Mouse (Mus musculus) retina, postnatal 1 day (tissue): ENCODE data around the gene Wdr76.
"Not testable (repeated sequence)": the region's sequence is repeated elsewhere in the genome, so short reads cannot be mapped to it uniquely, and the experiment has no call there.

ENCODE experiments used
- DNase-seq: peaks from one replicate; pipeline ENCODE4 v3.0.0-alpha.2; 2012

The Wdr76 gene

GRCm38 (mm10) chr2:121505942-121506882 is at the start of gene Wdr76, which contains the start of gene Mfap1a:
Gene Wdr76 (plus strand): TSS chr2:121506723.
Gene Mfap1a (minus strand): TSS chr2:121506665.
- peak; percentile 95 for DNase-seq

DNA sequence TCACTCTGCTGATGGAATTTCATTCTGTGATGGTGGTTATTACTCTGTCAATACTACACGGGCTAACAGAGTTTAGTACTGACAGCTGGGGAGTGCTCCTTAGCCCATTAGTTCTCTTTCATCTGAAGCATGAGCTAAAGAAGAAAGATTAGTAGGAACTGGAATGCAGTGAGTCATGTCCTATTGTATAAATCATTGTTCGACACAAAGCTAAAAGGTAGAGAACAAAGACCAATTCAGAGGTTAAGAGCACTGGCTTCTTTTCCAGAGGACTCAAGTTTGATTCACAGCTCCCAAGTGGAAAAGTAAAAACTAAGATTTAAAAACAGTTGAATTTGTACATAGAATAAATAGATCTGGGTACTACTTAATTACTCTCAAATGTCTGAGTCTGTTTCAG is 46.5 kb upstream of the Wdr76 start:
- no peak for DNase-seq

DNA sequence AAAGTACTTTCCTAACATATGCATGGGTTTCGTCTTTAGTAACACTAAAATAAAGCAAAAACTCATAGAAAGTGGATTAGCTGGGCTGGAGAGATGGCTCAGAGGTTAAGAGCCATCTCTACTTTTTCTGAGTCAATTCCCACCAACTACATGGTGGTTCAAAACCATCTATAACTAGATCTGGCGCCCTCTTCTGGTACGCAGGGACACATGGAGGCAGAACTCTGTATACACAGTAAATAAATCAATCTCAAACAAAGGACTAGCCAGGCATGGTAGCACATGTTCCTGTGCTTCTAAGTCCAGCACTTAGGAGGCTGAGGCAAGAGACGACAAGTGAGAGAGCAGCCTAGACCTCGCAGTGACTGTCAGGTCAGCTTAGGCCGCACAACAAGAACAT is 37.5 kb upstream of the Wdr76 start:
- DNase-seq = not testable (repeated sequence)

- DNase-seq = not testable (repeated sequence)
These were observed 33.7 kb upstream of the Wdr76 start for GRCm38 (mm10) chr2:121472783-121473182.

DNA sequence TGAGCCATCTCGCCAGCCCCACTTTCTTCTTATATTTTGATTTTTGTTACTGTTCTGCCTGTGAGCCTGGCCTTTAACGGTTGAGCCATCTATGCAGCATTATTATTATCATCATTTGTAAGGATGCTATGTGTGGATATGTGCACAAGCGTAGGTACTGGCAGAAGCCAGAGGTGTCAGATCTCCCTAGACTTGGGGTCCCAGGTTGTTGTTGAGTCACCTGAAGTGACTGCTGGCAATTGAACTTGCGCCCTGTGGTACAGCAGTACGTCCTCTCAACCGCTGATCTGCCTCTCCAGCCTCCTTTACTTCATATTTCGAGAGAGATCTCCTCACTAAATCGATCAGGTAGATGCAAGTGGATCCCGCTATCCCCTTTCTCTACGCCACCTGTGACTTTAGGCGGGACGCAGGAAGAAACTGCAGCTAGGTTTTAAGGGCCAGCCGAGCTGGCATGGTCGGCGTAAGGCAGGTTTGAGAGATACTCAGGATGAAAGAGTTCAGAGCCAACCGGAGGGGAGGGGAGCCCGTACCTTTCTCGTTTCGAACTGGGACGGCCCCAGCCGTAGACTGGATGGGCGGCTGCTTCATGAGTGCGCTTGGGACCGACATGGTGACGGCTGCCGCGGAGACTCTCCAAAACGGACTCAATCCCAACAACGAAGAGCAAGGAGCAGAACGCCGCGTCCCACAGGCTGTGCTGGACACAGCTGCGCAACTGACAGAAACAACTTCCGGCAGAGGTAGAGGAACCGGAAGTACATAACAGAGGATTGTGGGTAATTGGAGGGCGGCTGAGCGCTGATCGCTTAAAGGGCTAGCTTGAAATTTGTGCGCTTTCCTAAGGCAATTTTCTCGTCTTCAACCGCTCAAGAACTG is 33.0 kb upstream of the Wdr76 start, which contains the start of gene Mfap1b:
Gene Mfap1b (minus strand): TSS at position 767 of the 879 bp plus-strand sequence.
- DNase-seq = peak; percentile 95

GRCm38 (mm10) chr2:121474180-121474535 is 32.4 kb upstream of the Wdr76 start:
- no peak for DNase-seq

GRCm38 (mm10) chr2:121475306-121475705 is 31.2 kb upstream of the Wdr76 start:
- not testable (repeated sequence) for DNase-seq

DNA sequence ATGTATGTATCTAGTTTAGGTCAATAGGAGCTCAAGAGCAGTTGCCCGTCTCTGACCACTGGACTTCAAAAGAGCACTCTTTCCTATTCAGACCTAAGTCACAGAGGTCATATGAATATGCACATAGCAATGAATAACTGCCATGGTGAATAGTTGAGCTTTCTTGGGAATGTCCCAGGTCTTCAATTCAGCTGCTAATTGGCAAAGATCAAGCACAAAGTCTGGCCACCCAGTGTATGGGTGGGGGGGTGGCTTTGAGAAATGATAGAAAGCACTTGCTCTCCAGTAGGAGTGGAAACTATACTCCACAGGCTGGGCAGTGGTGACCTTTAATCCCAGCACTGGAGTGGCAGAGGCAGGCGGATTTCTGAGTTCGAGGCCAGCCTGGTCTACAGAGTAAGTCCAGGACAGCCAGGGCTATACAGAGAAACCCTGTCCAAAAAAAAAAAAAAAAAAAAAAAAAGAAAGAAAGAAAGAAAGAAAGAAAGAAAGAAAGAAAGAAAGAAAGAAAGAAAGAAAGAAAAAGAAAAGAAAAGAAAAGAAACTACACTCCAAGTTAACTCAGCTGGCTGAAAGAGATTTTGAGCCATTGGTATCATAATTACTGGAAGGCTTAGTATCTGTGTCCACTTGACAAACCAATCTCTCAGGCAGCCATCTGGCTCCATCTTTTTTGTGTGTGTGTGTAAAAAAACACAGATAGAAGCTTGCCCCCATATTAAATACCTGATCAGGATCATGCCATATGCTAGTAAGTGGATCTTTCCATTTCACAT is 28.8 kb upstream of the Wdr76 start:
- DNase-seq = no peak

- DNase-seq = peak; percentile 43
These were observed 26.0 kb upstream of the Wdr76 start for GRCm38 (mm10) chr2:121480498-121480897.

GRCm38 (mm10) chr2:121480916-121481315 is 25.6 kb upstream of the Wdr76 start:
- not testable (repeated sequence) for DNase-seq

- DNase-seq = no peak
These were observed 22.9 kb upstream of the Wdr76 start for GRCm38 (mm10) chr2:121483576-121483975.

DNA sequence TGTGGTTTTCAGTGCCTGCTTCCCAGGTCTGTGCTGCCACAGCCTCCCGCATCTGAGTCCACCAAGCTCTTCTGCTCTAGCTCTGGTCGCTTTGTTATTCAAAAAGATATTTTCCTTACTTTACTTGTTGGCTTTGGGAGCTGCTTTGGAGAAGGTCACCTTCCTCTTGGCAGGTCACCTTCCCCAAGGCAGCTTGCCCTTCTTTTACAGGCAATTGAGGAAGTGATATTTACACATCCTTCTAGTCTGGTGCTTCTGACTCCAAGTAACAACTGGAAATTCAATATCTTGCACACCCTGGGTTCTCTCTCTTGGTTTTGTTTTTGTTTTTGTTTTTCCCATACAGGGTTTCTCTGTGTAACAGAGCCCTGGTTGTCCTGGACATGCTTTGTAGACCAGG is 22.1 kb upstream of the Wdr76 start:
- DNase-seq = not testable (repeated sequence)

GRCm38 (mm10) chr2:121501550-121501949 is 5.0 kb upstream of the Wdr76 start:
- DNase-seq = not testable (repeated sequence)

DNA sequence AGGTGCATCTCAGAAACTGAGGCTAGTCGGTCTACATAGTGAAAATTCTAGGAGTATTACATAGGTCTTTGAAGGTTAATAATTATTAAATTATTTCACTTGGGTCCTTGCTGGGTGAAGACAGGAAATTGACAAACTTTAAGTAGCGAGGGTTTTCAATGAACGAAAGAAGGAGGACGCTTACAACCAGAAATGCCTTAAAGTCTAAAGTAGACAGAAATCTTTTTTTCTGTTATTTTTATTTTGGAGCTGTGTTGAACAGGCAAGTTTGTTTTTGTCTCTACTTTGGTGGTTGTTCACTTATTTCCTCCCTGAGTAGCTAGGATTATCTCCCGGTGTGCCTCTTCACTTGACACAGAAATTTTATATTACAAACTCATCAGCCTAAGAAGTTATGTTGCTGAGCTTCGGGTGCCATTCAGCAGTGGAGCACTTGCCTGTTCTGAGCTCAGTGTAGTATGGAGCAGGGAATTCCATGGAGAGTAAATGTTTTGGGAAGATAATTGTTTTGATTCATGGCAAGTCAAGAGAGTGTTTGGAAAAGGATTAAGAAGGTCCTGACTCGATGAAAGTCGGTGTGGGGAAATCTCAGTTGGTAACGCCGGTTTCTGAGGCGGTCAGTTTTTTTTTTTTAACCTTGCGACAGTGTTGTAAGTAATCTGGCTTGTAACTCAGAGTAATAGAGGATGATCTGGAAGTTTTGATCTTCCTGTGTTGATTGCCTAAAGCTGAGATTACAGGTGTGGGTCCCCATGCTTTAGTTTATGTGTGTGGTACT is 839 bp downstream of the Wdr76 start:
- no peak for DNase-seq

DNA sequence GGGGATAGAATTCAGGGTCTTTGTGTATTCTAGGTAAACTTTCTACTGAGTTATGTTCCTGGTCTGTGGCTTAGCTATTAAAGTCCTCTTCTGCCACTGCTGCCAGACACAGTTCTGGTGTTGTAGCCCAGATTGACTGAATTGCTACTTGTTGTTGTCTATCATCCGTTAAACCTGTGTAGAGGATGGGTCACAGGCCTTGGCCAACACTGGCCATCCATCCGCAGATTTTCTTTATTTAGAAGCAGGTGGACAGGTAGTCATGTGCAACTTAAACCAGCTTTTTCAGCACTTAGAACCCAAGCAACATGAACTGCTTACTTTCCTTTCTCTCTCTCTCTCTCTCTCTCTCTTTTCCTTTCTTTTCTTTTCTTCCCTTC is 1.4 kb downstream of the Wdr76 start:
- no peak for DNase-seq

GRCm38 (mm10) chr2:121509584-121509983 is 3.1 kb downstream of the Wdr76 start:
- DNase-seq = peak; percentile 64

DNA sequence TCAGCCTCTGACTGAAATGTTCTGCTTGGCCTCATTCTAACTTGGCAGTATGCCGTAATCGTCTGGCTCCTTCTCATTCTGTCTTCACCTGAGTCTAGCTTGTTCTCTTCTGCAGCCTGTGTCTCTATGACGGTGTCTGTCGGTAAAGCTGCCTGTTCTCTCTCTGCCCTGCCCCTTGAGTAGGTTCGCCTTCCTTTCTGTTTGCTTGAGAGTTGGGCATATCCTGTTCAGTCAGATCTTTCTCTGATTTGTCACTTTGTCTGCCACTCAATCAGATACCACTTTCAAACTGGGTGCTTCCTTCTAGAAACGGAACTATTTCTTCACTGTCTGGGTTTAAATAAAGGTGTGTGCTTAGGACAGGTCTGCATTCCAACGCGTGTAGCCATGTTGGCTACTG is 4.9 kb downstream of the Wdr76 start:
- DNase-seq = no peak

DNA sequence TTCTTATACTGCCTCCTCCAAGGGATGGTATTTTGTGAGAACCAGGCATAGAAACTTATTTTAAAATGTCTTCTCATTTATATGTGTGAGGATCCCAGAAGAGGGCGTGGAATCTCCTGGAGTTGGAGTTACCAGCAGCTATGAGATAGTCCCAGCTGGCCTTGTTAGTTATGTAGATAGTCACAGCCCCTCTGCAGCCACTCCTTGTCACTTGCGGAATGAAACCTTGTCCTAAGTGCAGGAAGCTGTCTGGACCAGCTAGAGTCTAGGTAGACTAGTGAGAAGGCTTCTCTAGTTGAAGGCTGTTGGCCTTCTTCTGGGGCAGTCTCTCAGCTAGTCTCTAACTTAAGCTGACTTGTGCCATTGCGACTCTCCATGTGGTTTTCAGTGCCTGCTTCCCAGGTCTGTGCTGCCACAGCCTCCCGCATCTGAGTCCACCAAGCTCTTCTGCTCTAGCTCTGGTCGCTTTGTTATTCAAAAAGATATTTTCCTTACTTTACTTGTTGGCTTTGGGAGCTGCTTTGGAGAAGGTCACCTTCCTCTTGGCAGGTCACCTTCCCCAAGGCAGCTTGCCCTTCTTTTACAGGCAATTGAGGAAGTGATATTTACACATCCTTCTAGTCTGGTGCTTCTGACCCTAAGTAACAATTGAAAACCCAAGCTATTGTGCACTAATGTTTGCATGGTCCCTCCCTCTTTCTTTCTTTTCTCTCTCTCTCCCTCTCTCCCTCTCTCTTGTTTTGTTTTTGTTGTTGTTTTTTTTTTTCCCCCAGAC is 6.7 kb downstream of the Wdr76 start:
- DNase-seq = not testable (repeated sequence)

- DNase-seq = no peak
These were observed 7.7 kb downstream of the Wdr76 start for GRCm38 (mm10) chr2:121514211-121514610.

DNA sequence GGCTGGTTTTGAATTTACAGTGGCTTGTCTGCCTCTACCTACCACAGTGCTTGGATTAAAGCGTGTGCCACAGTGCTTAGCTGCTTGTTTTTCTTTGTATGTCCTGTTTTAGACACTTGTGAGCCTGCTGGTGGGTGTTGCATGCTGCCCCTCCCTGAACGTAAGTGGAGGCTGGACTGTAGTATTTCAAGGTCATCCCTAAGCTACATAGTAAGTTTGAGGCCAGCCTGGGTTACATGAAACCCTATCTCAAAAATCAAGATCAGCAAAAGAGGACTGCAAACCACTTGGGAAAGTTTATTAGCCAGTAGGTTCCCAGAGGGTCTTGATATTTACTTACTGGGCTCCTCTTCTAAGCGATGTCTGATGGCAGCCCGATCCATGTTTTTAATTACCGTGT is 11.6 kb downstream of the Wdr76 start:
- DNase-seq = no peak

GRCm38 (mm10) chr2:121518711-121519110 is 12.2 kb downstream of the Wdr76 start:
- DNase-seq = not testable (repeated sequence)
